Mouse (Mus musculus) G1E (cell line): Measurements from ENCODE around the gene Blm.

Experiments used
- CTCF ChIP-seq: IDR thresholded peaks from 2 replicates; pipeline ENCODE4 v1.5.1; 2012; ENCODE audit warnings: low read depth, low read length, inconsistent platforms, mixed read lengths
- GATA2 ChIP-seq: IDR thresholded peaks from 2 replicates; pipeline ENCODE4 v1.6.1; 2012; ENCODE audit warnings: low read depth, low read length, inconsistent platforms, borderline replicate concordance
- TAL1 ChIP-seq: conservative IDR thresholded peaks from 2 replicates; pipeline ENCODE4 v1.6.1; 2012; ENCODE audit warnings: low read depth, low read length, inconsistent platforms, mixed read lengths

- TF ChIP-seq TAL1 (no peak), CTCF (no peak), GATA2 (no peak)
Observed at GRCm38 (mm10) chr7:80439032-80439760, 95.7 kb downstream of the Blm start.
